Mouse (Mus musculus) thymus, postnatal 36 days (tissue): ENCODE measurements at regions not wholly inside any gene's neighbourhood (a gene's known extent, or its start where the extent isn't known, plus 50 kb on each side); places are given as distances from the start of the nearest gene placed in this dataset.

Source experiments
- DNase-seq, 2 experiments: peaks; one replicate each; pipeline ENCODE4 v3.0.0; 2022; ENCODE audit warnings: mixed read lengths in 2 of 2

GRCm38 (mm10) chr4:154726636-154727045, 59.0 kb upstream of the Actrt2 start:
- no peak for DNase-seq

GRCm38 (mm10) chr4:154727945-154728344, 60.3 kb upstream of the Actrt2 start:
- no peak for DNase-seq

- no peak for DNase-seq
Observed at GRCm38 (mm10) chr4:154730646-154731045, 63.0 kb upstream of the Actrt2 start.

- no peak for DNase-seq
Observed at GRCm38 (mm10) chr4:154731345-154731744, 63.7 kb upstream of the Actrt2 start.

- DNase-seq = no peak
Observed at GRCm38 (mm10) chr4:154736071-154736470, 68.4 kb upstream of the Actrt2 start.

- no peak for DNase-seq
Observed at GRCm38 (mm10) chr4:154741123-154741890, 73.6 kb upstream of the Actrt2 start.

- DNase-seq = no peak
Observed at GRCm38 (mm10) chr4:154746323-154747005, 78.8 kb upstream of the Actrt2 start.

GRCm38 (mm10) chr4:154747006-154747343, 79.3 kb upstream of the Actrt2 start:
- DNase-seq = no peak

- DNase-seq = peak; percentile 15 to 19
Observed at GRCm38 (mm10) chr4:154749160-154749559, 81.5 kb upstream of the Actrt2 start.

- DNase-seq = no peak
Observed at GRCm38 (mm10) chr4:154749996-154750395, 82.3 kb upstream of the Actrt2 start.

GRCm38 (mm10) chr4:154750440-154751107, 82.9 kb upstream of the Actrt2 start:
- no peak for DNase-seq

GRCm38 (mm10) chr4:154754445-154754844, 82.8 kb upstream of the Ttc34 start:
- DNase-seq = no peak

GRCm38 (mm10) chr4:154756740-154757446, 80.4 kb upstream of the Ttc34 start:
- DNase-seq = no peak

GRCm38 (mm10) chr4:154759881-154760280, 77.4 kb upstream of the Ttc34 start:
- DNase-seq = no peak

- no peak for DNase-seq
Observed at GRCm38 (mm10) chr4:154764238-154764637, 73.0 kb upstream of the Ttc34 start.

- DNase-seq = no peak
Observed at GRCm38 (mm10) chr4:154766158-154766557, 71.1 kb upstream of the Ttc34 start.

GRCm38 (mm10) chr4:154771330-154772076, 65.8 kb upstream of the Ttc34 start:
- DNase-seq = no peak

GRCm38 (mm10) chr4:154772077-154772462, 65.2 kb upstream of the Ttc34 start:
- no peak for DNase-seq

GRCm38 (mm10) chr4:154773830-154774229, 63.4 kb upstream of the Ttc34 start:
- DNase-seq = no peak

GRCm38 (mm10) chr4:154774332-154774731, 62.9 kb upstream of the Ttc34 start:
- DNase-seq = no peak

GRCm38 (mm10) chr4:154778818-154779217, 58.4 kb upstream of the Ttc34 start:
- DNase-seq = no peak

- no peak for DNase-seq
Observed at GRCm38 (mm10) chr4:154781391-154781790, 55.9 kb upstream of the Ttc34 start.

GRCm38 (mm10) chr4:154782291-154782690, 55.0 kb upstream of the Ttc34 start:
- no peak for DNase-seq
